Mouse (Mus musculus) embryonic facial prominence, embryonic 10.5 days (tissue): Measurements from ENCODE around the gene Olfr541. TPM values are rescaled to one million over a fixed set of nuclear protein-coding genes. Genes with fewer than 3 reads are reported as not detected.
"Not testable (repeated sequence)": the region's sequence is repeated elsewhere in the genome, so short reads cannot be mapped to it uniquely, and the experiment has no call there.

ENCODE experiments used
- DNase-seq: peaks from one replicate; pipeline ENCODE4 v3.0.0-alpha.2; 2017; ENCODE audit warnings: low spot score
- H3K27ac ChIP-seq: fragments of 300-500 bp; sonication (generic); replicated peaks from 2 replicates; pipeline ENCODE4 v1.5.1; 2016; ENCODE audit warnings: mild to moderate bottlenecking
- H3K27me3 ChIP-seq: fragments of 300-500 bp; sonication (generic); replicated peaks from 2 replicates; pipeline ENCODE4 v1.6.1; 2016; ENCODE audit warnings: low read depth, mild to moderate bottlenecking; ENCODE audit not compliant: poor library complexity, severe bottlenecking
- H3K36me3 ChIP-seq: fragments of 300-500 bp; sonication (generic); replicated peaks from 2 replicates; pipeline ENCODE4 v1.6.1; 2016; ENCODE audit warnings: mild to moderate bottlenecking, moderate library complexity
- H3K4me1 ChIP-seq: fragments of 300-500 bp; sonication (generic); 2 replicates; pipeline ENCODE4 v1.6.1; 2016
- H3K4me3 ChIP-seq: fragments of 300-500 bp; sonication (generic); 2 replicates; pipeline ENCODE4 v1.5.1; 2016; ENCODE audit warnings: mild to moderate bottlenecking, moderate library complexity
- H3K9me3 ChIP-seq: fragments of 300-500 bp; sonication (generic); 2 replicates; pipeline ENCODE4 v1.6.1; 2016; ENCODE audit warnings: mild to moderate bottlenecking
- WGBS: fragments of 180-500 bp; shearing (Covaris S2); methylation state at CpG from one replicate; pipeline ENCODE4 v1.1.7; 2016; 5-methylcytosine and 5-hydroxymethylcytosine counted together
- polyA plus RNA-seq: library from polyadenylated mRNA; unstranded; fragments of >200 nt; fragmentation: Nextera tagmentation; extraction: Ambion mirVana; gene quantifications from 2 replicates; pipeline ENCODE4 v1.2.1, GENCODE M21; 2016

Gene Olfr541
- polyA plus RNA-seq = not detected in 2 replicates

DNA sequence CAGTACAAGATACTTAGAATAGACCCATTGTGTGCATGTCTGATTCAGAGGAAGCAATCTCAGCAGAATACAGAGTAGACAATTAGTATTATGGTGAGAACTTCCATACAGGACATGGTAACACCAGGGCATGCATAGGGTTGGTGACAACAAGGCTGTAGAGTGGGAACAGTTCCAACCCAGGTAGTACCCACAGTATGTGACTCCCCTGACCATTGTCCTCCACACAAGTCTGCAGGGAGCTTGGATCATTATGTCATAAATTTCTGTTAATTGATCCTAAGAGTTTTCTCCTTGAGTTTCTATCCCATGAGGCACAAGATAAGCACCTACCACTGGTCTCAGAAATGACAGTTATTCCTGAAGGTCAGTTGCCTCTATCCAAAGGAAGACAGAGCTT is at the start of gene Olfr541:
TSS of gene Olfr541 (plus strand) at position 301 of the 400 bp plus-strand sequence.
- no peak within 1 kb of the TSS for H3K4me3 ChIP-seq
- H3K9me3 ChIP-seq = no peaks in the 10 kb centered on the region
- H3K27ac ChIP-seq = no peak within 1 kb of the TSS
- no peak for DNase-seq
- H3K36me3 ChIP-seq = no peaks in the 10 kb centered on the region
- no peaks in the 10 kb centered on the region for H3K27me3 ChIP-seq
- H3K4me1 ChIP-seq = no peaks in the 10 kb centered on the region

DNA sequence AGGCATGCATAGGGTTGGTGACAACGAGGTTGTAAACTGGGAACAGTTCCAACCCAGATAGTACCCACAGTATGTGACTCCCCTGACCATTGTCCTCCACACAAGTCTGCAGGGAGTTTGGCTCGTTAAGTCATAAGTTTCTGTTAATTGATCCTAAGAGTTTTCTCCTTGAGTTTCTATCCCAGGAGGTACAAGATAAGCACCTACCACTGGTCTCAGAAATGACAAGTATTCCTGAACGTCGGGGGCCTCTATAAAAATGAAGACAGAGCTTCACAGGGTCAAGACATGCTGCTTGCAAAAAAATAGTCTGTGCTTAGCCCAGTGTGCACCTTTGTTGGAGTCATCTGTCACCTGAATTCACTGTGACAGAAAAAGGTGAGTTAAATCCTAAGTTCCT is 37.4 kb upstream of the Olfr541 start, which contains the start of gene Olfr539:
TSS of gene Olfr539 (plus strand) at position 301 of the 400 bp plus-strand sequence.
- DNase-seq = no peak
- H3K36me3 ChIP-seq = no peaks in the 10 kb centered on the region
- no peak within 1 kb of the TSS for H3K4me3 ChIP-seq
- 82% methylated on average over 4 of the region's 4 CpGs for WGBS
- H3K27ac ChIP-seq = no peak within 1 kb of the TSS
- H3K4me1 ChIP-seq = no peaks in the 10 kb centered on the region
- H3K27me3 ChIP-seq = no peaks in the 10 kb centered on the region
- H3K9me3 ChIP-seq = no peaks in the 10 kb centered on the region

- H3K36me3 ChIP-seq, H3K4me1 ChIP-seq, H3K4me3 ChIP-seq, H3K27me3 ChIP-seq, H3K27ac ChIP-seq, H3K9me3 ChIP-seq, DNase-seq: not testable (repeated sequence)
- WGBS = 82% methylated on average over 3 of the region's 3 CpGs
These were observed 26.4 kb upstream of the Olfr541 start for GRCm38 (mm10) chr7:140670693-140671092.

GRCm38 (mm10) chr7:140675863-140676262 is 21.2 kb upstream of the Olfr541 start:
- no peaks in the 10 kb centered on the region for H3K36me3 ChIP-seq
- 5% methylated on average over 6 of the region's 6 CpGs for WGBS
- no peak for DNase-seq
- H3K4me1 ChIP-seq = peaks cover 5% of the 10 kb centered on the region; the same call in 1 of the 2 replicates
- H3K27me3 ChIP-seq = no peaks in the 10 kb centered on the region
- peaks cover 4% of the 10 kb centered on the region; the same call in 1 of the 2 replicates for H3K9me3 ChIP-seq
- H3K27ac ChIP-seq = no peak overlapping the region
- H3K4me3 ChIP-seq = peak overlapping the region; percentile 35

GRCm38 (mm10) chr7:140679591-140679990 is 17.5 kb upstream of the Olfr541 start:
- H3K9me3 ChIP-seq, DNase-seq, H3K4me3 ChIP-seq, H3K27me3 ChIP-seq, H3K4me1 ChIP-seq, H3K27ac ChIP-seq, H3K36me3 ChIP-seq: not testable (repeated sequence)
- 68% methylated on average over 4 of the region's 4 CpGs for WGBS

DNA sequence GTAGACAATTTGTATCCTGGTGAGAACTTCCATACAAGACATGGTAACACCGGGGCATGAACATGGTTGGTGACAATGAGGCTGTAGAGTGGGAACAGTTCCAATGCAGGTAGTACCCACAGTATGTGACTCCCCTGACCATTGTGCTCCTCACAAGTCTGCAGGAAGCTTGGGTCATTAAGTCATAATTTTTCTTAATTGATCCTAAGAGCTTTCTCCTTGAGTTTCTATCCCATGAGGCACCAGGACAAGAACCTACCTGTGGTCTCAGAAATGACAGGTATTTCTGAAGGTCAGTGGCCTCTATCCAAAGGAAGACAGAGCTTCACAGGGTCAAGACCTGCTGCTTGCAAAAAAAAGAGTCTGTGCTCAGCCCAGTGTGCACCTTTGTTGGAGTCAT is 15.4 kb upstream of the Olfr541 start, which contains the start of gene Olfr45:
TSS of gene Olfr45 (plus strand) at position 301 of the 400 bp plus-strand sequence.
- H3K27me3 ChIP-seq = no peaks in the 10 kb centered on the region
- H3K9me3 ChIP-seq = peaks cover 4% of the 10 kb centered on the region; the same call in 1 of the 2 replicates
- 85% methylated on average over 1 of the region's 1 CpGs for WGBS
- no peak within 1 kb of the TSS for H3K4me3 ChIP-seq
- no peak for DNase-seq
- H3K4me1 ChIP-seq = no peaks in the 10 kb centered on the region
- no peaks in the 10 kb centered on the region for H3K36me3 ChIP-seq
- H3K27ac ChIP-seq = no peak within 1 kb of the TSS

- Histone ChIP-seq H3K9me3 (no peaks in the 10 kb centered on the region), H3K4me1 (no peaks in the 10 kb centered on the region), H3K27me3 (no peaks in the 10 kb centered on the region), H3K4me3 (no peak overlapping the region), H3K36me3 (no peaks in the 10 kb centered on the region), H3K27ac (no peak overlapping the region)
- no peak for DNase-seq
- WGBS = 54% methylated on average over 2 of the region's 2 CpGs
These were observed 9.3 kb downstream of the Olfr541 start for GRCm38 (mm10) chr7:140706348-140706747.

DNA sequence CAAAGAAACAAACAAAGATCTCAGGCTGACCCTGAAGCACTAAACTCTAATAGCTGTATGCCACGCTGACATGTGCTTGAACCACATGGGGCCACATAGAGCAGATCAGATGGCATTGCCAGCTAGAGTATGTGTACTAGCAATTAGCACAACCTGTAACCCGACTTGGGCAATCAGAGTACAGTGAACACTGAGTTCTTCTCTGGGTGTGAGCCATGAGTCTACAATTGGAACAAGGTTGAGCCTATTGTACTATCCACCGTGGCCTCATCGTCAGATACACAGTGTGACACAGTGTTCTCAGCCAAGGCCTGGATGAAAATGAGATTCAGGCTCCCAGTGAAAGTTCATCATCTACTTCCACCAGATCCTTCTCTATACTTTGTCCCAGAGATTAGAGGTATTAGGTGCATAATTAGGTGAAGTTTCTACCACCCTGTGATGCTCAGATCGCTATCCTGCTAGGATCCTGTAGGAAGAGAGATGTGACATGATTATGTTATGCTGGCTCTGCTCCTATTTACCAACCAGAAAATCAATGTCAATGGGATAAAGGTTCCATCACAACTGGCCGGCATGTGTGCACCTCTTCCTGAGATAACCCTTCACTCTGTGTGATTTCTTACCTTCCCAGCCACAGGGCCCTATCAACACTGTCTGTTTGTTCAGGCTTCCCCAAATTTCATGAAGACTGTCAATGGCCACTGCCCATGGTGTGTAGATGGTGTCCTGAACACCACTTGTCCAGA is 10.6 kb downstream of the Olfr541 start:
- Histone ChIP-seq H3K9me3 (no peaks in the 10 kb centered on the region), H3K4me1 (no peaks in the 10 kb centered on the region), H3K27ac (no peak overlapping the region), H3K4me3 (no peak overlapping the region), H3K27me3 (no peaks in the 10 kb centered on the region), H3K36me3 (no peaks in the 10 kb centered on the region)
- 88% methylated on average over 6 of the region's 6 CpGs for WGBS
- no peak for DNase-seq

GRCm38 (mm10) chr7:140717155-140718055 is 20.3 kb downstream of the Olfr541 start:
- Histone ChIP-seq H3K27me3 (no peaks in the 10 kb centered on the region), H3K4me3 (no peak overlapping the region), H3K27ac (no peak overlapping the region), H3K9me3 (no peaks in the 10 kb centered on the region), H3K4me1 (no peaks in the 10 kb centered on the region), H3K36me3 (no peaks in the 10 kb centered on the region)
- 85% methylated on average over 7 of the region's 7 CpGs for WGBS
- no peak for DNase-seq

DNA sequence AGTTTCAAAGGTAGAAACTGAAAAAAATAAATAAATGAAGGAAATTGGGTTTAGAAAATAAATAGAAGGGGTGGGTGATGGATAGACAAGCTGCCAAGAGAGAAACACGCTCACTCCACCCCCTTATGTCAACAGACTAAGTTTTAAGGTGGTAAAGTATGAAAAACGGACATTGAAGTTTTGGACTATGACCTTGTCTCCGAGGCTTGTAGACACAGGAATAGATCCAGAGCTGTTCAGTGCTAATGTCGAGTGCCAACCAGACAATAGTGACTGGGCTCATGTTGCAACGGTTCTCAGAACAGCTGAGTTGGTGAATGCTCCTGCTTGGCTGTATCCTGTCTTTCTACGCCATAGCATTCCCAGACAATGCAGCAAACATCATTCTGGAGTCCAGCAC is 24.0 kb downstream of the Olfr541 start:
- no peaks in the 10 kb centered on the region for H3K4me1 ChIP-seq
- no peaks in the 10 kb centered on the region for H3K36me3 ChIP-seq
- no peaks in the 10 kb centered on the region for H3K27me3 ChIP-seq
- WGBS = 82% methylated on average over 6 of the region's 6 CpGs
- no peak for DNase-seq
- H3K27ac ChIP-seq = no peak overlapping the region
- H3K4me3 ChIP-seq = no peak overlapping the region
- no peaks in the 10 kb centered on the region for H3K9me3 ChIP-seq

DNA sequence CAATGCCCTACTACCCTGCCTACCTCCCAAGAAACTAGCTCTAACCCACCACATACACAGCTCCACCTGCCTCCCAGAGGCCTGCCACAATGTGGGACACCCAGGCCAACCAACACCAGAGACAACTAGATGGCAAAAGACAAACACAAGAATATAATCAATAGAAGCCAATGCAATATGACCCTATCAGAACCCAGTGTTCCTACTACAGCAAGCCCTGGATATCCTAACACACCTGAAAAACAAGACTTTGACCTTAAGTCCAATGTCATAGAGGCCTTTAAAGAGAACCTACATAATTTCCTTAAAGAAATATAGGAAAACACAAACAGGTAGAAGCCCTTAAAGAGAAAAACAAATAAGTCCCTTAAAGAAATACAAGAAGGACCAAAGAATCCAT is 28.5 kb downstream of the Olfr541 start:
- Histone ChIP-seq H3K4me3 (no peak overlapping the region), H3K27me3 (no peaks in the 10 kb centered on the region), H3K9me3 (0 out of 2 replicates have a peak, but pooled peaks cover 10% of the 10 kb centered on the region), H3K36me3 (no peaks in the 10 kb centered on the region), H3K4me1 (no peaks in the 10 kb centered on the region), H3K27ac (no peak overlapping the region)
- no peak for DNase-seq

GRCm38 (mm10) chr7:140733162-140733561 is 36.1 kb downstream of the Olfr541 start:
- H3K4me1 ChIP-seq = no peaks in the 10 kb centered on the region
- H3K27ac ChIP-seq = no peak overlapping the region
- H3K36me3 ChIP-seq = no peaks in the 10 kb centered on the region
- no peaks in the 10 kb centered on the region for H3K27me3 ChIP-seq
- WGBS = 71% methylated on average over 2 of the region's 2 CpGs
- 0 out of 2 replicates have a peak, but pooled peaks cover 1% of the 10 kb centered on the region for H3K9me3 ChIP-seq
- DNase-seq = no peak
- no peak overlapping the region for H3K4me3 ChIP-seq
